Mouse (Mus musculus) kidney, postnatal 10 days (tissue): Measurements from ENCODE around the gene Gxylt2.

Experiments used
- DNase-seq: peaks from one replicate; pipeline ENCODE4 v3.0.0; 2021; ENCODE audit warnings: mixed read lengths

Gene Gxylt2

GRCm38 (mm10) chr6:100716817-100717216, 12.3 kb downstream of the Gxylt2 start:
- DNase-seq = no peak

DNA sequence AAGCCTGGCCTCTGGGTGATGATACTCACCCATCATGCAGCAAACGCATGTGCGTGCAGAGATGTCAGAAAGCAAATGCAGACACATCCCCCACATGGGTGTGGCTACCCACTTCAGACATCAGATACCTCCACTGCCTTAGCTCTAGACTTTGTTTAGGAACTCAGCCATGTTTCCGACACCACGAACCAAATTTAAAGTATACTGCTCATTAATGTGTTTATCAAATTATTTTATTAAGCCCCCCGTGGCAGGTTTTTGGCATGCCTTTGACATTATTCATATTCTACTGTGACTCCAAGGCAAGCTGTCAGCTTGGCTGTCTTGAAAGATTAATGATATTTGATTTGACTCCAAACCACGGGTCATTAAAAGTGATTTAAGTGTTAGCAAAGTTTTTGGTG, 15.6 kb downstream of the Gxylt2 start:
- peak; percentile 28 for DNase-seq

- no peak for DNase-seq
Observed at GRCm38 (mm10) chr6:100720882-100721721, 16.6 kb downstream of the Gxylt2 start.

DNA sequence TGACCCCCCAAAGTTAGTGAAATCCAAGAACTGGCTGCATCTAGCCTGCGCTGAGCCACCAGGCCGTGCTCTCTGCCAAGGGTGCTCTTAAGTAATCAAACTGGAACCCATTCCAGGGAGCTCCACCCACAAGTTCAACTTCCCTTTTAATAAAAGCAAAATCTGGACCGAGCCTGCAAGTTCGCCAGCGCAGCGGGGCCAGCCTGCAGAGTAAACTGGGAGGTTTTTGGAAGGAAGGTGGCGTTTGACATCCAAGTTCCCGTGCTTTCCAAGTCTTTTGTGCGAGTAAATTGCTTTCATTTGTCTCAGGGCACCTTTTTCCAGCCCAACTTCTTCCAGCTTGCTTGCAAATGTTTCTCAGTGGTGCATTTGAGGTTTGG, 27.5 kb downstream of the Gxylt2 start:
- DNase-seq = peak; percentile 40

DNA sequence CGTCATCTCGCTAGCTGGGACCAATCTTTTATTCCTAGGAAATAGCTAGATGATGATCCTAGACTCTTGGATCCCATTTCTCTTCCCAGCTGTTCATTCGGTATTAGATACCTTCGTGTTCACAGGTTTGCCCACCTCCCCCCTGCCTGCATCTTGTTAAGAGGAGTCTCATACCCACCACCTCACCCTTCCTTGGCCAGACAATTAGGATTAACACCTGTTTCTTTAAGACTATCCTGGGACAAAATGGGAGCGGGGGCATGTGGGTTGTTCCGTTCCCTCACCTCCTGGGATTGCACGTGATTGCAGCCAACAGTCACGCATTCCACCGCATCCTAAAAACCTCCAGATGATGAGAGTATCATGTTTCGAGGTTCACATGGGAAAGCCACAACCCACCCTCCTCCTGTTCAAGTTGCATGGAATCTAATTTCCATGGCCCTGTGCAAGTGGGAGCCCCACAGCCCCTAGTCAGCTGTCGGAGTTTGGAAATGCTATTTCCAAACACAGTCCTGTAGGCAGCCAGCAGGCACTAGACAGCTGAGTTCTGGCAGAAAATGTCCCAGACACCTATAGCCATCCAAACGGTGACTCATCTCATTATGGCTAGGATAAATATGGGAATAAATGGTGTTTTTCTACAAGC, 28.0 kb downstream of the Gxylt2 start:
- DNase-seq = no peak

GRCm38 (mm10) chr6:100733218-100733617, 28.7 kb downstream of the Gxylt2 start:
- no peak for DNase-seq

DNA sequence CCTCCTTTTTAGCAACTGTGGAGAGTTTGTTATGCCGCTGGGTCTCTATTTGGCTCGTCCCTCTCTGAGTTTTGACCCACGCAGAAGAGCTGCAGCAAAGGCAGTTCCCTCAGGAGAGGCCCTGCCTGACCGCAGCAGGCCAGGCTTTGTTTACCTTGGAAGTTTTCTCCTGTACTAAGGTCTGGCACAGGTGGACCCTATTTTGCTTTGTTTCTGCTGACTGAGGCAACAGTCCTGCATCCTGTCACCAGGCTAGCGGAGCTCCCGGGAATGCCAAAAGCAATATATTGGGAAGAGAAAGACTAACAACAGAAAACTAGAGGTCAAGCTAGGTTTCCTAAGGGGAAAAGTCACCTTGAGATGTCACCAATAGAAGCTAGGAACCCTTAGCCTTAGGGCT, 29.8 kb downstream of the Gxylt2 start:
- DNase-seq = no peak

- DNase-seq = no peak
Observed at GRCm38 (mm10) chr6:100758431-100759208, 54.1 kb downstream of the Gxylt2 start.

DNA sequence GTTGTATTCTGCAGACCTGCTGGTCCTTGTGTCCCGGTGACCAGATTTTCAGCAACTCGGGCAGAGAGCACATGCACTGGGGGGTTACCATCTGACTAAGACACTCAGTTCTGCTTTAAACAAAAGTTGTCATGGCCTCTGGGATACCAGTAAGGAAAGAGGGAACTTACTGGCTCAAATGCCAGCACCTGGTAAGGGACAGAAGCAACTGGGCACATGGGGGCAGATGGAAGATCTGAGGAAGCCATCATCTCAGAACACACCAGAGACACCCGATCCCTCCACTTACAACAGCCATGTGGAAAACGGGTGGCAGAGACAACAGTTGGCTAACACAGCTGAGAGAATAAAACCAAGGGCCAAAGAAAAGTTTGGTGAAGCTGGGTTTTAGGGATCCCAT, 63.2 kb downstream of the Gxylt2 start:
- no peak for DNase-seq

DNA sequence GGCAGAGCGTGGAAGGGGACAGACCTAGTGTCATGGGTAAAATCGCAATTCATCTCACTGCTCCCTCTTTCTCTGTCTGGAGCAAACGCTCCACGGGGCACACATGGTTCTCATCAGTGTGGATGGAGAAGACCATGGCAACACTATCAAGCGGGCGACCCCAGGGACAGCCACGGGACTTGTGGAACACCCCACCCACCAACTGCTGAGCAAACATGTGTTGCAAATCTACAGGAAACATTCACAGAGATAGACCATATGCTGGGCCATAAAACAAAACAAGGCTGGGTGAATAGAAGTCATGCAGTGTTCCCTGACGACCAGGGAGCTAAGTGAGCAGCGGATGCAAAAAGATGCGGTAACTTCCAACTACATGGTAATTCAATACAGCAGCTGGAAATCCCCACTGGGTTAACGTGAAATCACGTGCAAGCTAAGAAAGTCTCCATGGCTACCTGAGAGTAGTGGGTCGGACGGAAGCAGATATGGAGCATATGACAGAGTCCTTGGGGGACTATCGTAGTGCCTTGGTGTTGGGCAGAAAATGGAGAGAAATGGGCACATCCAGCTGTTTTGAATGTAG, 71.5 kb downstream of the Gxylt2 start:
- peak; percentile 33 for DNase-seq

DNA sequence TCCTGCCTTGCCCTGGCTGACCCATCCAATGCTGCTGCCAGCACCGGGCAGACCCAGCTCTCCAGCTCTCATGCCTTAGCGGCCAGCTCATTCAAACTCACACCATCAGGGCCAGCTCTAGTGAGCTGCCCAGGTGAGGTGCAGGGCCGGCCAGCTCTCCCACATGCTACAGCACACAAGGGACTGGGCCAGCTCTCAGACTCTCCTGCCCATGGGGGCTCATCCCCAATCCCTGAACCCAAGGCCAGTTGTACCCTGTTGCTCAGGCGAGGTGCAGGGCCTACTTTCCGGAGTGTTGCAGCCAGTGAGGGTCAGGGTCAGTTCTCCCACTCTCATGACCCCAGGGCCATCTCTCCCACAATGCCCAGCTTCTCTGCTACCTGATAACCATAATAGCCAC, 74.1 kb downstream of the Gxylt2 start:
- DNase-seq = no peak

GRCm38 (mm10) chr6:100780421-100780820, 75.9 kb downstream of the Gxylt2 start:
- peak; percentile 26 for DNase-seq

DNA sequence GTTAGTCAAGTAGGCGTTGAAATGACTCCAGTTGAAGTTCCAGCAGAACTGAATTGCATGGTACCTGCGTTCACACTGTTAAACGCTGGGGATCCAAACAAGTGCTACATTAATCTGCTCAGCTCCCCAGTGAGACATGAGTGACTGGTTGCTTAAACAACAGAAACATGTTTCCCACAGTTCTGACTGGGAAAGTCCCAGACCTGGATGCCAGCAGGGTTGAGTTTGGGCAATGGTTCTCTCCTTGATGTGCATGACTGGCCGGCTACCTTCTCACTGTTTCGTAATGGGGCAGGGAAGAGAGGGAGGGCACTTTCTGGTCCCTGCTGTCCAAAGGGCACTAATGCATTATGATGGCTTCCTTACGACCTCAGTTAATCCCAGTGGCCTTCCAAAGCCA, 77.1 kb downstream of the Gxylt2 start:
- peak; percentile 13 for DNase-seq

GRCm38 (mm10) chr6:100787726-100788125, 83.2 kb downstream of the Gxylt2 start:
- no peak for DNase-seq

DNA sequence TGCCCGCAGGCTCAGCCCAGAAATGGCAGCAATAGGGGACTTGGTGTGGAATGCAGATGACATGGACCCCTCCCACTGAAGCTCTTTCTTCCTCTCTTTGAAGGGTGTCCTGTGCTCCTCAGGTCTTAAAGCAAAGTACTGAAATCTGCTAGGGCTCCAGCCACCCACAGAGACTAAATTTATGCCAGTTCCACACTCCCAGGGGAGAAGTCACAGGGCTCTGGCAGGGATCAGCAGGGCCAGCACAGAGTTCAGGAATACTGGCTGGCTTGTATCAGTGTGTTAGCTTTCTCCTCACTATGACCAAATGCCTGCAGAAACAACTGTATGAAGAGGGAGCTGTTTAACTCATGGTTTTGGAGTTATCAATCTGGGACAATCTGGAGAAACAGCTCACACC, 84.6 kb downstream of the Gxylt2 start:
- no peak for DNase-seq

DNA sequence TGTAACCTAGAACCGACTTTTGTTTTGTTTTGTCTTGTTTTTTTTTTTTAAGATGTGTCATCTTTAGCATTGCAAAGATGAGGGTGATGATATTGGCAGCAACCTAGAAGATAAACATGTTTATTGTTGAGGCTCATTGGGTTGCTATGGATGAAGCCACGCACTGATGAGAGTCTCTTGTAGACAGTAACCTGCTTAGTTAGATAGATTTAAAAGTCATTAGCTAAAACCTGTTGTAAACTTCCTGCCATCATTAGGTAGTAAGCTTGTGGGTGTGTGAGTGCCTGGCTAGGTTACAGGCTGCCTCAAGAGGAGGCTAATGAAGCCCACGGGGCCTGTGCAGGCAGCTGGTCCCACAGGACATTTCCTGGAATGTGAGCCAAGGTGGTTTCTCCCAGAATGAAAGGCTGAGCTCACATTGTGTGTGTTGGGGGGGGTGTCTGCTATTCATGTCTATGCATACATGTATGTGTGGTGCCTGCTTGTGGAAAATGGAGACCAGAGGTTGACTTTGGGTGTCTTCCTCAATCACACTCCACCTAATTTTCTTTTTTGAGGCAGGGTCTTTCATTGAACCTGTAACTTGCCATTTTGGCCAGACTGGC, 87.6 kb downstream of the Gxylt2 start:
- DNase-seq = no peak

GRCm38 (mm10) chr6:100792973-100793769, 88.6 kb downstream of the Gxylt2 start:
- DNase-seq = no peak

GRCm38 (mm10) chr6:100795797-100796196, 91.3 kb downstream of the Gxylt2 start:
- DNase-seq = peak; percentile 47

DNA sequence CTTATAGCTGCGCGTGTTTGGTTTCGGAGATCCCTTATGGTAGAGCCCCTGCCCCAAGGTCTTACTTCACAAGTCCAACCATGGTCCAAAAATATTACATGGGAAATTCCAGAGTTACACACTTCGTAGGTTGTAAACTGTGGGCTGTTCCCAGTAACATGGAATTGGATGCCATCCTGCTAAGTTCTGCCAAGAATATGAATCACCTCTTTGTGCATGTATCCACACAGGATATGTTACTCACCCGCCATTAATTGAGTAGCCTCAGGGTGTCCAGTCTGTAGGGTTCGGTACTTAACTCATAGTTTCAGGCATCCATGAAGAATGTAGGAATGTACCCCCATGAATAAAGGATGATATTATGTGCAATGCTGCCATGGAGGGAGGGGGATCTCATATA, 94.8 kb downstream of the Gxylt2 start:
- no peak for DNase-seq

DNA sequence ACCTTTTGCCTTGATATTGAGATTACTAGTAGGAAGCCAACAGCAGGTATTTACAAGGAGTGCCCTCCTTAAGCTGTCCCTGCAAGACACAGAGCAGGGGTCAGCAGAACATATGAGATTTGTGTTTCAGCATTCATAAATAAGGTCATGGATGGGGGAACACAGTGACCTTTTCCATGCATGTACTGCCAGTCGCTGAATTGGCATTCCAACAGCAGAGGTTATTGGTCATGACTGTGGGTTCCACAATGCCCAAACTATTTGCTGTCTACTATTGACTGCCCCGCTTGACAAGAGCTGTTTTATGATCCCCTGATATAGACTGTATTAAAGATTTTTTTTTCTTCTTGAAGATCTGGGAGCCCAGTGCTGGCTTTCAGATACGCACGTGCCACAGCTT, 95.2 kb downstream of the Gxylt2 start:
- DNase-seq = no peak

DNA sequence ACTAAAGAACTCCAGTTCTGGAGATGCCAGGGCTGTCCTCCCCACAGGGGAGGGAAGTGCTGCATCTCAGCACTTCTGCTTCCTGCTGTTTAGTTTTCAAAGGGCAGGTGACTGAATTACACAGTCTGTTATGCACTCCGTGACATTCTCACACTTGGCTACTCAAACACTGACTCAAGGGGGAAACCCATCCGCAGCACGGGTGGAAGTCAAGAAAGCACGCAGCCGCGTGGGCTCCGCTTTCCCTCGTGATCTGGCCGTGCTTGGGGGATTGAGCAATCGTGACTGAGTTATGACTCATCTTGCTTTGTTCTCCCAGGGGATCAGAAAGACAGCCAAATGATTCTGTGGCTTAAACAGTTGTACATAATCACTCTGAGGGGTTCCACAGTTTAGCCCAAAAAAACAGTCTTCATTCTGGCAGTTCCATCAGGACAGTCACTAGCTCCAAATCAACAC, 96.0 kb downstream of the Gxylt2 start:
- DNase-seq = peak; percentile 47
